Mouse (Mus musculus) kidney, postnatal 0 days (tissue): ENCODE measurements around the gene P2ry1. TPM values are rescaled to one million over a fixed set of nuclear protein-coding genes. Genes with fewer than 3 reads are reported as not detected.

Experiments
- ATAC-seq: fragments of 200-750 bp; cut with Nextera tagmentation; replicated peaks from 2 replicates; pipeline ENCODE4 v1.8.0; 2017; ENCODE audit warnings: low read depth, moderate number of reproducible peaks, moderate TSS enrichment, moderate library complexity; ENCODE audit not compliant: low FRiP score
- DNase-seq: peaks from one replicate; pipeline ENCODE4 v3.0.0-alpha.2; 2016; ENCODE audit warnings: low spot score
- H3K27ac ChIP-seq: fragments of 300-500 bp; sonication (generic); 2 replicates; pipeline ENCODE4 v1.5.1; 2014; ENCODE audit warnings: mild to moderate bottlenecking
- H3K27me3 ChIP-seq: fragments of 300-500 bp; sonication (generic); 2 replicates; pipeline ENCODE4 v1.6.1; 2014; ENCODE audit warnings: low read length, mixed read lengths; ENCODE audit not compliant: insufficient read depth
- H3K36me3 ChIP-seq: fragments of 300-500 bp; sonication (generic); 2 replicates; pipeline ENCODE4 v1.6.1; 2014; ENCODE audit warnings: low read length, mixed read lengths; ENCODE audit not compliant: insufficient read depth
- H3K4me1 ChIP-seq: fragments of 300-500 bp; sonication (generic); replicated peaks from 2 replicates; pipeline ENCODE4 v1.6.1; 2014; ENCODE audit warnings: antibody characterized with exemption, low read length, mixed read lengths; ENCODE audit not compliant: insufficient read depth
- H3K4me2 ChIP-seq: fragments of 300-500 bp; sonication (generic); 2 replicates; pipeline ENCODE4 v1.6.1; 2014; ENCODE audit warnings: mild to moderate bottlenecking, low read length, moderate library complexity, mixed read lengths
- H3K4me3 ChIP-seq: fragments of 300-500 bp; sonication (generic); replicated peaks from 2 replicates; pipeline ENCODE4 v1.5.1; 2014; ENCODE audit warnings: low read depth, low read length
- H3K9ac ChIP-seq: fragments of 300-500 bp; sonication (generic); 2 replicates; pipeline ENCODE4 v1.6.1; 2014; ENCODE audit warnings: low read depth, low read length
- H3K9me3 ChIP-seq: fragments of 300-500 bp; sonication (generic); replicated peaks from 2 replicates; pipeline ENCODE4 v1.6.1; 2016; ENCODE audit warnings: low read length, inconsistent platforms, mixed read lengths
- CTCF ChIP-seq: IDR thresholded peaks from 2 replicates; pipeline ENCODE4 v1.5.1; 2016; ENCODE audit warnings: antibody characterized with exemption, low read depth, mild to moderate bottlenecking, moderate library complexity
- WGBS: fragments of 180-500 bp; shearing (Covaris S2); extraction: QIAGEN DNeasy Blood & Tissue Kit; methylation state at CpG from one replicate; pipeline ENCODE4 v1.1.7; 2014; 5-methylcytosine and 5-hydroxymethylcytosine counted together
- polyA plus RNA-seq: library from polyadenylated mRNA; unstranded; fragments of >200 nt; fragmentation: Nextera tagmentation; extraction: Ambion mirVana; gene quantifications from 2 replicates; pipeline ENCODE4 v1.2.1, GENCODE M21; 2015

Gene P2ry1
- polyA plus RNA-seq, 1 experiment from 2014 or later, result 1.1 TPM

- no peaks in the 10 kb centered on the region for H3K9me3 ChIP-seq
- H3K9ac ChIP-seq, result no peak overlapping the region
- no peak for TF ChIP-seq CTCF
- 46% methylated on average over 5 of the region's 5 CpGs for WGBS
- no peak; the same call in 1 of the 2 replicates for ATAC-seq
- H3K4me1 ChIP-seq, result no peaks in the 10 kb centered on the region
- no peak overlapping the region for H3K4me3 ChIP-seq
- no peaks in the 10 kb centered on the region for H3K36me3 ChIP-seq
- no peak for DNase-seq
- H3K27ac ChIP-seq, result no peak overlapping the region
- H3K27me3 ChIP-seq, result no peaks in the 10 kb centered on the region
- H3K4me2 ChIP-seq, result no peak overlapping the region
Measured at GRCm38 (mm10) chr3:61011660-61012059, 9.1 kb downstream of the P2ry1 start.

DNA sequence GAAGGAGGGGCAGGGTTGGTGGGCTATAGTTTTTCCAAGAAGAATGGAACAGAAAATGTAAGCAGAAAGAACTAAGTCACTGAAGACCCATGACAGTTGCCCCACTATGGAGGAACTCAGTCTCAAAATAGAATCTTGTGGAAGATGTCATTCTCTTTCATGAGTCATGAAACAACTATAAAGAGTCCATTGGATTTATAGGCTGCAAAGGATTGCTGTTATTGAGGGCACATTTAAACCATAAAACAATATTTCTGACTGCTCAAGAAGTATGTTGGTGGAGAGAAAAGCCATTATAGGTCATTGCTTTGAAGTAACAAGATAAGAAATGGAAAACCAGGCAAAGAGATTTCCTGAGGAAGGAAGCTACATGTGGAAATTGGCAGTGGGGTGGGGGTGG lies 10.0 kb downstream of the P2ry1 start:
- Histone ChIP-seq H3K36me3 (no peaks in the 10 kb centered on the region), H3K4me3 (no peak overlapping the region), H3K9me3 (no peaks in the 10 kb centered on the region), H3K9ac (no peak overlapping the region), H3K27me3 (no peaks in the 10 kb centered on the region), H3K27ac (no peak overlapping the region), H3K4me2 (no peak overlapping the region), H3K4me1 (no peaks in the 10 kb centered on the region)
- no peak for DNase-seq
- ATAC-seq, result no peak
- TF ChIP-seq CTCF, result no peak

DNA sequence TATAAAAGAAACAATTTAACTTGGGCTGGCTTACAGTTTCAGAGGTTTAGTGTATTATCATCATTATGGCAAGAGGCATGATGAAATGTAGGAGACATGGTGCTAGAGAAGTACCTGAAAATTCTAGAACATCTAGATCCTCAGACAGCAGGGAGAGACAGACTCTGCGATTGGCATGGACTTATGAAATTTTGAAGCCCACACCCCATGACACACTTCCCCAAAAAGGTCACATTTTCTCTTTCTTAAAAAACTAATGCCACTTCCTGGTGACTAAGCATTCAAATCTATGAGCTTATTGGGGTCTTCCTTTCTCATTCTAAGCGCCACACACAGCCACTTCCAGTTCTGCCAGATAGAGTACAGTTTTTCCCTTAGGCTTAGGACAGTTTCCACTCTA lies 14.1 kb downstream of the P2ry1 start:
- H3K27ac ChIP-seq, result no peak overlapping the region
- no peaks in the 10 kb centered on the region for H3K36me3 ChIP-seq
- no peak for TF ChIP-seq CTCF
- no peak overlapping the region for H3K4me3 ChIP-seq
- no peaks in the 10 kb centered on the region for H3K4me1 ChIP-seq
- 96% methylated on average over 2 of the region's 2 CpGs for WGBS
- H3K27me3 ChIP-seq, result no peaks in the 10 kb centered on the region
- DNase-seq, result no peak
- H3K4me2 ChIP-seq, result no peak overlapping the region
- H3K9ac ChIP-seq, result no peak overlapping the region
- H3K9me3 ChIP-seq, result no peaks in the 10 kb centered on the region
- ATAC-seq, result no peak

- no peak for ATAC-seq
- TF ChIP-seq CTCF, result no peak
Measured at GRCm38 (mm10) chr3:61032100-61032499, 29.5 kb downstream of the P2ry1 start.

DNA sequence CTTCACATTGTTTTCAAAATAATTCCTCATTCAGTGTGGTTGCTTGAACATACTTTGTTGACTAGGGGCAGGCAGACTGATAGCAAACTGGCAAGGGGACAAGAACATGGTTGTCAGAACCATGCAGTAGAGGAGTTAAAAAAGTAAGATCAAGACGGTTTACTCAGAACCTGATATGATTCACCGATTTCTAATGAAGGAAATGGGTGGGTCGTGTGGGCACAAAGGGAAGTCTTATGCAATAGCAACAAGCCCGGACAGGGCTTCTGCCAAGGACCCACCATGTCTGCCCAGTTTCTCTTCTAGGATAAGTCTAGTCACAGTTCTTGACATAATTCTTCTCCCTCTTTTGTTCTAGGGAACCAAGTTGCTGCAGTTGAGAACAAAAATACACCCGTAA lies 33.0 kb downstream of the P2ry1 start:
- H3K9me3 ChIP-seq, result no peaks in the 10 kb centered on the region
- no peak overlapping the region for H3K9ac ChIP-seq
- DNase-seq (no peak), ATAC-seq (no peak)
- no peaks in the 10 kb centered on the region for H3K4me1 ChIP-seq
- H3K4me3 ChIP-seq, result no peak overlapping the region
- H3K36me3 ChIP-seq, result no peaks in the 10 kb centered on the region
- no peaks in the 10 kb centered on the region for H3K27me3 ChIP-seq
- H3K27ac ChIP-seq, result no peak overlapping the region
- TF ChIP-seq CTCF, result no peak
- no peak overlapping the region for H3K4me2 ChIP-seq
- 77% methylated on average over 5 of the region's 5 CpGs for WGBS

More at GRCm38 (mm10) chr3:61032100-61032499, 29.5 kb downstream of the P2ry1 start:
- no peaks in the 10 kb centered on the region for H3K36me3 ChIP-seq
- no peaks in the 10 kb centered on the region for H3K4me1 ChIP-seq
- DNase-seq, result no peak
- no peak overlapping the region for H3K9ac ChIP-seq
- H3K4me3 ChIP-seq, result no peak overlapping the region
- no peak overlapping the region for H3K4me2 ChIP-seq
- 69% methylated on average over 4 of the region's 4 CpGs for WGBS
- H3K27ac ChIP-seq, result no peak overlapping the region
- H3K9me3 ChIP-seq, result no peaks in the 10 kb centered on the region
- no peaks in the 10 kb centered on the region for H3K27me3 ChIP-seq

DNA sequence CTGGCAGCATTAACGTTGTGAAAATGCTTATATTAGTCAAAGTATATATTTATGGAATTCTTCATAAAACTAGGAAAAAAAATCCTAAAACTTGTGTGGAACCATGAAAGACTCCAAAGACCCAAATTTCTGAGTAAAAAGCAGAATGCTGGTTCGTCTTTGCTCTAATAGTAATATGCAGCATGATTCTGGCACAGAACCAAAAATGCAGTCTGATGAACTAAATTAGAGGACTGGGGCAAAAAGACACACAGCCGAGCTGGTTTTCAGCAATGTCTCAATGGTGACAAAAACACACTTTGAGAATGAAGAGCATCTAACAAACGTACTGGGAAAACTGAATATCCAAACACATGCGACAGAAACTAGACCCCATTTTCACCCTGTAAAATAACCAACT lies 37.3 kb downstream of the P2ry1 start:
- Histone ChIP-seq H3K36me3 (no peaks in the 10 kb centered on the region), H3K27ac (no peak overlapping the region), H3K4me2 (no peak overlapping the region), H3K4me3 (no peak overlapping the region), H3K9me3 (no peaks in the 10 kb centered on the region), H3K27me3 (no peaks in the 10 kb centered on the region), H3K9ac (no peak overlapping the region), H3K4me1 (no peaks in the 10 kb centered on the region)
- no peak for TF ChIP-seq CTCF
- ATAC-seq, result no peak
- WGBS, result 67% methylated on average over 5 of the region's 5 CpGs
- DNase-seq, result no peak

- Histone ChIP-seq H3K27me3 (no peaks in the 10 kb centered on the region), H3K27ac (no peak overlapping the region), H3K9ac (no peak overlapping the region), H3K4me2 (no peak overlapping the region), H3K9me3 (no peaks in the 10 kb centered on the region), H3K4me1 (no peaks in the 10 kb centered on the region), H3K36me3 (no peaks in the 10 kb centered on the region), H3K4me3 (no peak overlapping the region)
- no peak for ATAC-seq
- DNase-seq, result no peak
- no peak for TF ChIP-seq CTCF
- 79% methylated on average over 3 of the region's 3 CpGs for WGBS
Measured at GRCm38 (mm10) chr3:61049976-61050672, 47.5 kb downstream of the P2ry1 start.
